Mouse (Mus musculus) left cerebral cortex, postnatal 10 days (tissue): Measurements from ENCODE around the gene Slc5a10. TPM values are rescaled to one million over a fixed set of nuclear protein-coding genes. Genes with fewer than 3 reads are reported as not detected.

ENCODE experiments used
- DNase-seq, 2 experiments: peaks; one replicate each; pipeline ENCODE4 v3.0.0; 2021 to 2022; ENCODE audit warnings: low spot score in 2 of 2, mixed read lengths in 1 of 2; ENCODE audit errors: extremely low spot score in 1 of 2
- intact Hi-C: fragments of 180-260 bp; cut with DNase I; formaldehyde crosslinking; loops from one replicate; pipeline ENCODE4 v1.15.1; 2025
- total RNA-seq, 2 experiments: library from RNA; stranded (reverse); gene quantifications; 2 replicates each; pipeline ENCODE4 v1.2.3; 2021

Slc5a10 gene
- total RNA-seq, 2 experiments from 2014 or later = not detected

GRCm38 (mm10) chr11:61675332-61675731 lies 45.3 kb downstream of the Slc5a10 start:
- intact Hi-C loops = no loop called here
- DNase-seq = no peak

- DNase-seq = peak in 1 of 2 experiments; percentile 62
- intact Hi-C loops = no loop called here
Observed at GRCm38 (mm10) chr11:61674839-61675159, 45.8 kb downstream of the Slc5a10 start.

- intact Hi-C loops = no loop called here
- DNase-seq = peak in 1 of 2 experiments; percentile 52
Observed at GRCm38 (mm10) chr11:61674151-61674838, 46.3 kb downstream of the Slc5a10 start.

- intact Hi-C loops = no loop called here
- DNase-seq = peak; percentile 23 to 66
Observed at GRCm38 (mm10) chr11:61673686-61674085, 46.9 kb downstream of the Slc5a10 start.

- DNase-seq = no peak
- intact Hi-C loops = no loop called here
Observed at GRCm38 (mm10) chr11:61671781-61672383, 48.7 kb downstream of the Slc5a10 start.

GRCm38 (mm10) chr11:61669492-61670490 lies 50.8 kb downstream of the Slc5a10 start:
- peak in 1 of 2 experiments; percentile 19 for DNase-seq
- intact Hi-C loops = loop anchor here (5.0 kb wide), 1 partner anchor 43 kb away; no protein-coding TSS in a partner anchor

- intact Hi-C loops = loop anchor here (5.0 kb wide), 1 partner anchor 45 kb away; no protein-coding TSS in a partner anchor
- peak in 1 of 2 experiments; percentile 21 for DNase-seq
Observed at GRCm38 (mm10) chr11:61667782-61668181, 52.8 kb downstream of the Slc5a10 start.

GRCm38 (mm10) chr11:61667248-61667647 lies 53.4 kb downstream of the Slc5a10 start:
- intact Hi-C loops = loop anchor here (5.0 kb wide), 1 partner anchor 45 kb away; no protein-coding TSS in a partner anchor

GRCm38 (mm10) chr11:61665991-61666799 lies 54.4 kb downstream of the Slc5a10 start:
- DNase-seq = peak in 1 of 2 experiments; percentile 55
- intact Hi-C loops = loop anchor here (5.0 kb wide), 1 partner anchor 46 kb away; no protein-coding TSS in a partner anchor

More at GRCm38 (mm10) chr11:61667248-61667647, 53.4 kb downstream of the Slc5a10 start:
- no peak for DNase-seq

- peak in 1 of 2 experiments; percentile 20 for DNase-seq
- intact Hi-C loops = loop anchor here (5.0 kb wide), 1 partner anchor 47 kb away; no protein-coding TSS in a partner anchor
Observed at GRCm38 (mm10) chr11:61665401-61665800, 55.2 kb downstream of the Slc5a10 start.

GRCm38 (mm10) chr11:61662189-61662588 lies 58.4 kb downstream of the Slc5a10 start:
- intact Hi-C loops = no loop called here
- no peak for DNase-seq

GRCm38 (mm10) chr11:61660806-61661392 lies 59.7 kb downstream of the Slc5a10 start:
- peak in 1 of 2 experiments; percentile 35 for DNase-seq
- intact Hi-C loops = no loop called here

GRCm38 (mm10) chr11:61660001-61660400 lies 60.6 kb downstream of the Slc5a10 start:
- no peak for DNase-seq
- intact Hi-C loops = no loop called here

GRCm38 (mm10) chr11:61659011-61659858 lies 61.4 kb downstream of the Slc5a10 start:
- intact Hi-C loops = no loop called here
- no peak for DNase-seq

GRCm38 (mm10) chr11:61658360-61658922 lies 62.2 kb downstream of the Slc5a10 start:
- DNase-seq = no peak
- intact Hi-C loops = no loop called here

GRCm38 (mm10) chr11:61657432-61657831 lies 63.2 kb downstream of the Slc5a10 start:
- intact Hi-C loops = no loop called here
- no peak for DNase-seq
